Mouse (Mus musculus): ENCODE measurements at regions not wholly inside any gene's neighbourhood (a gene's known extent, or its start where the extent isn't known, plus 50 kb on each side); places are given as distances from the start of the nearest gene placed in this dataset.

DNA sequence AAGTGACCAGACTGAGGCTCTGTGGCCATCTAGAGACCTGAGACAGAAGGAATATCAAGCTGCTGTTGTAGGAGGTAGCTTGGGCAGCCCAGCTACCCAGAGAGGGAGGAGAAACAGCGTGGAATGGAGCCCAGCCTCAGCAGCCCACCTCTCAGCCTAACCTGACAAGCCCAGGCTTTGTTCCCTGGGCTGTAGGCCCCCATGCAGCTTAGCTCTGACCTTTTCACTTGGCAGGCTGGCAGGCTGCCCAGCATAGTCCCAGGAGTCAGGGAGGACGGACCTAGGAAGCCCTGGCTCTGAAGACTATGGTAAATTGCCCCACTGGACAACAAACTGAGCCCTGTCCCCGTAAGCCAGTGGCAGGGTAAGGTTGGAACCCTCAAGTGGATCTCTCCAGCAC lies 141.8 kb upstream of the Csf3r start:
- peak; percentile 66 for DNase-seq (ENCODE audit: low read depth)
- TF ChIP-seq POLR2A (IDR thresholded peaks at IDR 0.05; ENCODE audit: borderline replicate concordance, extremely low read depth, insufficient read depth, insufficient read length, poor library complexity, severe bottlenecking) (no peak), CTCF (IDR thresholded peaks at IDR 0.05; ENCODE audit: borderline replicate concordance, extremely low read depth, insufficient read depth, insufficient read length) (no peak)

- peak; percentile 38; the same call in 1 of the 2 replicates for TF ChIP-seq CTCF (IDR thresholded peaks at IDR 0.05; ENCODE audit: borderline replicate concordance, extremely low read depth, insufficient read depth, insufficient read length)
- TF ChIP-seq POLR2A (IDR thresholded peaks at IDR 0.05; ENCODE audit: borderline replicate concordance, extremely low read depth, insufficient read depth, insufficient read length, poor library complexity, severe bottlenecking) = no peak
- DNase-seq (ENCODE audit: low read depth) = no peak
Observed at GRCm38 (mm10) chr4:125890510-125890909, 133.8 kb upstream of the Csf3r start.

- DNase-seq (ENCODE audit: low read depth) = no peak
- TF ChIP-seq POLR2A (IDR thresholded peaks at IDR 0.05; ENCODE audit: borderline replicate concordance, extremely low read depth, insufficient read depth, insufficient read length, poor library complexity, severe bottlenecking) (no peak), CTCF (IDR thresholded peaks at IDR 0.05; ENCODE audit: borderline replicate concordance, extremely low read depth, insufficient read depth, insufficient read length) (no peak)
Observed at GRCm38 (mm10) chr4:125893139-125893538, 131.2 kb upstream of the Csf3r start.

DNA sequence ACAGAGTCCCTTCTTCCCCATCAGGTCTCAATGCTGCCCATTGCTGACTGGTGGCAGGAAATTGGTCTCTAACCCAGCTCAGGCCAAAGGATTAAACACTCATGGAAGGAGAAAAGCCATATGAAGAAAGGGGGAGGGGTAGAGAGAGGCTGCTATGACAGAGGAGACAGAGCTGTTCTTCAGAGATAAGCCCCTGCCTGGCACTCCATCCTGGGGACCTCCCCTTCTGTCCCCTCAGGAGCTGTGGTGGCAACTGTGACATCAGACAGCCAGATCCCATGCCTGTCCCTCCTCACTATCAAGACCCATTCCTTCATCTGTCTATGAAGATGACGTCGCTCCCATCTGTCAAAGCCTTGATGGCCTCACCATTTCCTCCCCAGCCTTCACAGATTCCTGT lies 126.6 kb upstream of the Csf3r start:
- peak; percentile 51 for DNase-seq (ENCODE audit: low read depth)
- TF ChIP-seq CTCF (IDR thresholded peaks at IDR 0.05; ENCODE audit: borderline replicate concordance, extremely low read depth, insufficient read depth, insufficient read length) (no peak), POLR2A (IDR thresholded peaks at IDR 0.05; ENCODE audit: borderline replicate concordance, extremely low read depth, insufficient read depth, insufficient read length, poor library complexity, severe bottlenecking) (no peak)

- DNase-seq (ENCODE audit: low read depth) = peak; percentile 64
- TF ChIP-seq POLR2A (IDR thresholded peaks at IDR 0.05; ENCODE audit: borderline replicate concordance, extremely low read depth, insufficient read depth, insufficient read length, poor library complexity, severe bottlenecking) = no peak
- TF ChIP-seq CTCF (IDR thresholded peaks at IDR 0.05; ENCODE audit: borderline replicate concordance, extremely low read depth, insufficient read depth, insufficient read length) = no peak
Observed at GRCm38 (mm10) chr4:125898631-125899348, 125.6 kb upstream of the Csf3r start.

- TF ChIP-seq POLR2A (IDR thresholded peaks at IDR 0.05; ENCODE audit: borderline replicate concordance, extremely low read depth, insufficient read depth, insufficient read length, poor library complexity, severe bottlenecking) = no peak
- TF ChIP-seq CTCF (IDR thresholded peaks at IDR 0.05; ENCODE audit: borderline replicate concordance, extremely low read depth, insufficient read depth, insufficient read length) = no peak
- peak; percentile 66 for DNase-seq (ENCODE audit: low read depth)
Observed at GRCm38 (mm10) chr4:125901546-125902276, 122.6 kb upstream of the Csf3r start.

GRCm38 (mm10) chr4:125906296-125906695 lies 118.1 kb upstream of the Csf3r start:
- no peak for DNase-seq (ENCODE audit: low read depth)
- TF ChIP-seq CTCF (IDR thresholded peaks at IDR 0.05; ENCODE audit: borderline replicate concordance, extremely low read depth, insufficient read depth, insufficient read length) = no peak

- no peak for TF ChIP-seq CTCF (IDR thresholded peaks at IDR 0.05; ENCODE audit: borderline replicate concordance, extremely low read depth, insufficient read depth, insufficient read length)
- no peak for TF ChIP-seq POLR2A (IDR thresholded peaks at IDR 0.05; ENCODE audit: borderline replicate concordance, extremely low read depth, insufficient read depth, insufficient read length, poor library complexity, severe bottlenecking)
- no peak for DNase-seq (ENCODE audit: low read depth)
Observed at GRCm38 (mm10) chr4:125908901-125909300, 115.4 kb upstream of the Csf3r start.

- DNase-seq (ENCODE audit: low read depth) = no peak
- no peak for TF ChIP-seq POLR2A (IDR thresholded peaks at IDR 0.05; ENCODE audit: borderline replicate concordance, extremely low read depth, insufficient read depth, insufficient read length, poor library complexity, severe bottlenecking)
- TF ChIP-seq CTCF (IDR thresholded peaks at IDR 0.05; ENCODE audit: borderline replicate concordance, extremely low read depth, insufficient read depth, insufficient read length) = no peak
Observed at GRCm38 (mm10) chr4:125911541-125912270, 112.6 kb upstream of the Csf3r start.

DNA sequence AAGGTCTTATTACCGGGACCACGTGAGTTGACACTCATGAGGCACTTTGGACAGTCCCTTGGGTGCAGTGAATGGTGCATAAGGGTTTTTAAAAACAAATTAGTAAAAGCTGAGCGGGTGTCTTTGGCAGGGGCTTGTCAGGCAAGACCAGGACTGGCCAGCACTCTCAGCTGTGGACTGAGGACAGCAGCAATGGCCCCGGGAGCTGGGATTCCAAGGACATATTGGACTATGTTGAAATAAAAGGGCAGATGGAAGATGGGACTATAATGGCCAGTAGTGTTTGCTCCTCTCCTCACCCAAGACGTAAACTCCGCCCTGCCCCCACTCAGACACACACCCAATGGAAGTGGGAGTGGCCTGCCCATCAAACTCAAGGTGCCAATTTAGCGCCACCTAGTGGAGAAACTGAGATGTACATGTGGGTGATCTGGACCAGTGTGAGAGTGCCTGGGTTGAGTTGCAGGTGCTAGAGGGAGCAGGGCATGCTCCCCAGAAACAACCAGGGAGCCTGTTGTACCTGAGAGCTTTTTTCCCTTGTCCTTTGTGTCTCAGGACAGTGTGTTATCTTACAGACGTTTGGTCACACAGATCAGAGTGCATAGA lies 111.8 kb upstream of the Csf3r start:
- DNase-seq (ENCODE audit: low read depth) = peak; percentile 83
- TF ChIP-seq CTCF (IDR thresholded peaks at IDR 0.05; ENCODE audit: borderline replicate concordance, extremely low read depth, insufficient read depth, insufficient read length) (peak; percentile 83), POLR2A (IDR thresholded peaks at IDR 0.05; ENCODE audit: borderline replicate concordance, extremely low read depth, insufficient read depth, insufficient read length, poor library complexity, severe bottlenecking) (no peak)

DNA sequence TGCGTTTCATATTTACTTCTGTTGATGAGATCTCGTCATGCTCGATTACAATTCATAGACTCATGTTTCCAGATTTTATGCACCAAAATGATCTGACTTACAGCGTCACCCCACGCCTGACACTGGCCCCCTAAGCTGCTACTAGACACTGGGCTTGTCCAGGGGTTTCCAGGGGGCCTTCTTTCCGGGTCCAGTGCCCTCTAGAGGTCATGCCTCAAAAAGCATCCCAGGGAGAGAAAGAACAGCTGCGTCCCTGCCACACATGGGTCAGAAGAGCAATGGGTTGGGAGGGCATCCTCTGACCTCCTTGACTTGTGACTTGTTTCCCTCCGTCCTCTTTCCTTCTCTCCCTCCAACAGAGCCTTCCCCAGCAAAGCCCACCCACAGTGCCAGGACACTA lies 109.2 kb upstream of the Csf3r start:
- TF ChIP-seq CTCF (IDR thresholded peaks at IDR 0.05; ENCODE audit: borderline replicate concordance, extremely low read depth, insufficient read depth, insufficient read length) (peak; percentile 68), POLR2A (IDR thresholded peaks at IDR 0.05; ENCODE audit: borderline replicate concordance, extremely low read depth, insufficient read depth, insufficient read length, poor library complexity, severe bottlenecking) (no peak)
- DNase-seq (ENCODE audit: low read depth) = no peak
